In the genomic region with DNA sequence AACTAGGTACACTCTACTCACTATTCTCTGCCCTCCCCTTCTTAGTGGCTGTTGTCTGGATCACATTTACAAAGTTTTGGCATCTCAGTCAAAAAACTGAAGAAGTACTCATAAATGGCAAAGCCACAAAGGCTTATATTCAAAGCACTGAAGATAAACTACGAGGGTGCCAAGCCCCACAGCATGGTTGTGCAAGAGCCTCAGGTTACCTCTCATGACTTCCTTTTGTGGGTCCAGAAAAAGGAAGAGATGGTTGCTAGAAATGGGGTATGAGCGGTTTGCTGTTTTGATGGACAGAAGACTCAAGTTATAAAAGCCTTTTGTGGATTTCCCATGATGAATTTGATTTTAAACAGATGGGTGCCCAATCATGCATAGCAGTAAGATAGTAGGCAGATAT, we compare ENCODE assay signal across 24 mouse cellular contexts.
DNase-seq lines count a peak whose midpoint lies in the region; ATAC-seq and TF ChIP-seq lines count a peak whose summit lies in the region.
"Had no signal": no experiment of that assay in that cellular context is flagged by ENCODE, and none has a peak within 500 bp of the region (broad histone marks: within the 10 kb centered on the region; RNA-seq: fewer than 3 reads in every experiment).

No protein-coding gene starts in this region.

- TF ChIP-seq EP300 in lung, postnatal 0 days (IDR thresholded peaks at IDR 0.05): no peak

- no peaks in the 10 kb centered on the region for H3K36me3 ChIP-seq in lung, postnatal 0 days (ENCODE audit: insufficient read depth, low read length)
- no peaks in the 10 kb centered on the region for H3K36me3 ChIP-seq in forebrain, embryonic 15.5 days
- H3K36me3 ChIP-seq: embryonic facial prominence, embryonic 12.5 days; embryonic facial prominence, embryonic 15.5 days; forebrain, embryonic 12.5 days; hindbrain, embryonic 10.5 days; hindbrain, embryonic 13.5 days; intestine, embryonic 15.5 days had no signal

- 75% methylated on average over 2 of the region's 2 CpGs for WGBS in lung, postnatal 0 days
- WGBS in forebrain, embryonic 15.5 days: 84% methylated on average over 2 of the region's 2 CpGs

- no peak overlapping the region for H3K9ac ChIP-seq in lung, postnatal 0 days (replicated peaks; ENCODE audit: low read depth)
- no peak overlapping the region for H3K9ac ChIP-seq in forebrain, embryonic 15.5 days (replicated peaks)
- H3K9ac ChIP-seq: embryonic facial prominence, embryonic 12.5 days; embryonic facial prominence, embryonic 15.5 days; forebrain, embryonic 12.5 days; hindbrain, embryonic 13.5 days; intestine, embryonic 15.5 days had no signal

- no peak overlapping the region for H3K4me3 ChIP-seq in lung, postnatal 0 days (ENCODE audit: low read depth, low read length)
- no peak overlapping the region for H3K4me3 ChIP-seq in forebrain, embryonic 15.5 days
- H3K4me3 ChIP-seq: embryonic facial prominence, embryonic 12.5 days; embryonic facial prominence, embryonic 15.5 days; forebrain, embryonic 12.5 days; hindbrain, embryonic 10.5 days; hindbrain, embryonic 13.5 days; intestine, embryonic 15.5 days had no signal

- no peaks in the 10 kb centered on the region for H3K4me1 ChIP-seq in lung, postnatal 0 days (ENCODE audit: insufficient read depth, low read depth, low read length)
- H3K4me1 ChIP-seq in forebrain, embryonic 15.5 days: no peaks in the 10 kb centered on the region
- H3K4me1 ChIP-seq: embryonic facial prominence, embryonic 12.5 days; embryonic facial prominence, embryonic 15.5 days; forebrain, embryonic 12.5 days; hindbrain, embryonic 10.5 days; hindbrain, embryonic 13.5 days; intestine, embryonic 15.5 days had no signal

- H3K9me3 ChIP-seq in lung, postnatal 0 days (ENCODE audit: low read length): no peaks in the 10 kb centered on the region
- no peaks in the 10 kb centered on the region for H3K9me3 ChIP-seq in forebrain, embryonic 15.5 days
- H3K9me3 ChIP-seq: embryonic facial prominence, embryonic 12.5 days; embryonic facial prominence, embryonic 15.5 days; forebrain, embryonic 12.5 days; hindbrain, embryonic 10.5 days; hindbrain, embryonic 13.5 days; intestine, embryonic 15.5 days had no signal

- no peaks in the 10 kb centered on the region for H3K27me3 ChIP-seq in lung, postnatal 0 days (replicated peaks; ENCODE audit: insufficient read depth, low read length)
- no peaks in the 10 kb centered on the region for H3K27me3 ChIP-seq in forebrain, embryonic 15.5 days
- H3K27me3 ChIP-seq: embryonic facial prominence, embryonic 12.5 days; embryonic facial prominence, embryonic 15.5 days; forebrain, embryonic 12.5 days; hindbrain, embryonic 13.5 days; intestine, embryonic 15.5 days had no signal

- no peak for TF ChIP-seq CTCF in lung, postnatal 0 days (IDR thresholded peaks at IDR 0.05)

- H3K27ac ChIP-seq in lung, postnatal 0 days (ENCODE audit: low read length): no peak overlapping the region
- H3K27ac ChIP-seq in forebrain, embryonic 15.5 days (replicated peaks): no peak overlapping the region
- H3K27ac ChIP-seq: embryonic facial prominence, embryonic 12.5 days; embryonic facial prominence, embryonic 15.5 days; forebrain, embryonic 12.5 days; hindbrain, embryonic 10.5 days; hindbrain, embryonic 13.5 days; intestine, embryonic 15.5 days had no signal

- H3K4me2 ChIP-seq in lung, postnatal 0 days (replicated peaks; ENCODE audit: low read depth, low read length): no peak overlapping the region
- H3K4me2 ChIP-seq in forebrain, embryonic 15.5 days (replicated peaks): no peak overlapping the region
- H3K4me2 ChIP-seq: embryonic facial prominence, embryonic 12.5 days; embryonic facial prominence, embryonic 15.5 days; forebrain, embryonic 12.5 days; heart, embryonic 11.5 days; hindbrain, embryonic 13.5 days; intestine, embryonic 15.5 days had no signal

- DNase-seq in lung, postnatal 0 days (ENCODE audit: low spot score): peak; percentile 3
- no peak for DNase-seq in lung, postnatal 25 days (ENCODE audit: low spot score)
- DNase-seq in cerebellum, postnatal 4 days (ENCODE audit: low spot score in 2 of 2): no peak
- DNase-seq: adrenal gland, adult 2 months; adrenal gland, postnatal 14 days; B cell, adult 2 months; cerebellum, adult 11 months; cerebellum, adult 2 months; cerebellum, postnatal 10 days; cerebellum, postnatal 36 days; gastrocnemius, postnatal 10 days; gastrocnemius, postnatal 36 days had no signal

- ATAC-seq in lung, postnatal 0 days: no peak
- ATAC-seq in granulocyte monocyte progenitor cell, adult 5-6 weeks (replicated peaks; ENCODE audit: poor library complexity, severe bottlenecking): peak; percentile 94
- ATAC-seq in megakaryocyte progenitor cell, adult 5-6 weeks (replicated peaks; ENCODE audit: poor library complexity): peak; percentile 95
- no peak for ATAC-seq in forebrain, embryonic 15.5 days (replicated peaks)
- ATAC-seq: forebrain, embryonic 16.5 days; hindbrain, embryonic 16.5 days; intestine, embryonic 15.5 days had no signal

Comparison
In these comparisons a context has a peak if more than half of its experiments do, and no peak if none do; other contexts are left out.
1. ATAC-seq: peak in granulocyte monocyte progenitor cell, adult 5-6 weeks (single experiment) and megakaryocyte progenitor cell, adult 5-6 weeks (single experiment); none in lung, postnatal 0 days (single experiment) and forebrain, embryonic 15.5 days (single experiment).